Comparison of ENCODE assay signal across 14 mouse cellular contexts in the genomic region with DNA sequence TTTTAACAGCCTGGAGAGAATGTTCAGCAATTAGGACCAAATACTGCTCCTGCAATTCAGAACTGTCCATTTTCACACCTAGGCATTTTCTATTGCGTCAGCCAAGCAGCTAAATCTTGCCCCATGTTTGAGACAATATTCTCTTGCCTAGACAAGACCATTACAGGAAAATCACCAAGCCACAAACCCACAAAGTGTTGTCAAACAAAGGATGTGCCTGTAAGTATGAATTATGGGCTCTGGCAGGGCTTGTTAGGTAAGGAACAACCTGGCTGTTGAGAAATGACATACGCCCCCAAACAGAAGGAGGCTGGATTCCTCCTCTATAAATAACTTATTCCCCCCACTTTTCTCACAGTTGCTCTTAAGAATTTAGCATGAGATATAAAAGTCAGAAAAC.
"Had no signal": no experiment of that assay in that cellular context is flagged by ENCODE, and none has a peak within 500 bp of the region (broad histone marks: within the 10 kb centered on the region; RNA-seq: fewer than 3 reads in every experiment).

No protein-coding gene starts in this region.

- H3K36me3 ChIP-seq: midbrain, embryonic 15.5 days had no signal

- H3K27ac ChIP-seq: macrophage; midbrain, embryonic 10.5 days; midbrain, embryonic 12.5 days; midbrain, embryonic 15.5 days; neural tube, embryonic 12.5 days; stomach, embryonic 15.5 days; stomach, postnatal 0 days had no signal

- H3K9ac ChIP-seq: lung, embryonic 14.5 days; midbrain, embryonic 12.5 days; midbrain, embryonic 15.5 days; neural tube, embryonic 12.5 days; stomach, embryonic 15.5 days had no signal

- H3K4me2 ChIP-seq: lung, embryonic 14.5 days; midbrain, embryonic 12.5 days; midbrain, embryonic 15.5 days; neural tube, embryonic 12.5 days; stomach, embryonic 15.5 days had no signal

- H3K27me3 ChIP-seq: neural tube, embryonic 12.5 days; stomach, embryonic 15.5 days had no signal

- ATAC-seq: midbrain, embryonic 15.5 days had no signal

- H3K9me3 ChIP-seq: midbrain, embryonic 10.5 days; midbrain, embryonic 12.5 days; midbrain, embryonic 15.5 days; neural tube, embryonic 12.5 days; stomach, embryonic 15.5 days had no signal

- DNase-seq: lung, embryonic 14.5 days; lung, postnatal 14 days; lung, postnatal 36 days; right cerebral cortex, postnatal 14 days; thymus, adult 2 months; thymus, postnatal 25 days; thymus, postnatal 4 days had no signal

- H3K4me1 ChIP-seq: midbrain, embryonic 10.5 days; midbrain, embryonic 12.5 days; midbrain, embryonic 15.5 days; neural tube, embryonic 12.5 days; stomach, embryonic 15.5 days had no signal

- H3K4me3 ChIP-seq: midbrain, embryonic 10.5 days; midbrain, embryonic 12.5 days; midbrain, embryonic 15.5 days; neural tube, embryonic 12.5 days; stomach, embryonic 15.5 days had no signal
